Mouse (Mus musculus) heart, postnatal 0 days (tissue): ENCODE measurements around the gene Timp4. TPM values are rescaled to one million over a fixed set of nuclear protein-coding genes. Genes with fewer than 3 reads are reported as not detected.

Source experiments
- ATAC-seq: fragments of 200-750 bp; cut with Nextera tagmentation; 2 replicates; pipeline ENCODE4 v1.8.0; 2017; ENCODE audit warnings: low read depth, moderate number of reproducible peaks, moderate library complexity; ENCODE audit not compliant: insufficient read depth
- DNase-seq: peaks from one replicate; pipeline ENCODE4 v3.0.0-alpha.2; 2016; ENCODE audit warnings: low spot score
- H3K27ac ChIP-seq: fragments of 300-500 bp; sonication (generic); 2 replicates; pipeline ENCODE4 v1.5.1; 2014; ENCODE audit warnings: low read depth, mild to moderate bottlenecking
- H3K27me3 ChIP-seq: fragments of 300-500 bp; sonication (generic); 2 replicates; pipeline ENCODE4 v1.6.1; 2014; ENCODE audit warnings: low read length, mixed read lengths; ENCODE audit not compliant: control insufficient read depth, insufficient read depth
- H3K36me3 ChIP-seq: fragments of 300-500 bp; sonication (generic); replicated peaks from 2 replicates; pipeline ENCODE4 v1.6.1; 2014; ENCODE audit warnings: low read length, mixed read lengths; ENCODE audit not compliant: control insufficient read depth, insufficient read depth
- H3K4me1 ChIP-seq: fragments of 300-500 bp; sonication (generic); 2 replicates; pipeline ENCODE4 v1.6.1; 2014; ENCODE audit warnings: antibody characterized with exemption; ENCODE audit not compliant: control insufficient read depth, insufficient read depth
- H3K4me2 ChIP-seq: fragments of 300-500 bp; sonication (generic); 2 replicates; pipeline ENCODE4 v1.6.1; 2014; ENCODE audit warnings: low read depth, mild to moderate bottlenecking, low read length, moderate library complexity
- H3K4me3 ChIP-seq: fragments of 300-500 bp; sonication (generic); 2 replicates; pipeline ENCODE4 v1.5.1; 2014; ENCODE audit warnings: low read depth, low read length
- H3K9ac ChIP-seq: fragments of 300-500 bp; sonication (generic); replicated peaks from 2 replicates; pipeline ENCODE4 v1.6.1; 2014; ENCODE audit warnings: low read depth, low read length, mixed read lengths
- H3K9me3 ChIP-seq: fragments of 300-500 bp; sonication (generic); replicated peaks from 2 replicates; pipeline ENCODE4 v1.6.1; 2016; ENCODE audit warnings: low read length; ENCODE audit not compliant: control insufficient read depth
- CTCF ChIP-seq: IDR thresholded peaks from 2 replicates; pipeline ENCODE4 v1.5.1; 2016; ENCODE audit warnings: antibody characterized with exemption, control low read depth, low read depth
- EP300 ChIP-seq: IDR thresholded peaks from 2 replicates; pipeline ENCODE4 v1.6.1; 2016; ENCODE audit warnings: antibody characterized with exemption, low read depth
- WGBS: fragments of 180-500 bp; shearing (Covaris S2); extraction: QIAGEN DNeasy Blood & Tissue Kit; methylation state at CpG from one replicate; pipeline ENCODE4 v1.1.7; 2014; 5-methylcytosine and 5-hydroxymethylcytosine counted together
- polyA plus RNA-seq: library from polyadenylated mRNA; unstranded; fragments of >200 nt; fragmentation: Nextera tagmentation; extraction: Ambion mirVana; gene quantifications from 2 replicates; pipeline ENCODE4 v1.2.1, GENCODE M21; 2015
- total RNA-seq: library from RNA; depleted of rRNA; stranded (reverse); fragments of >200 nt; gene quantifications from 2 replicates; pipeline ENCODE4 v1.2.3, GENCODE M21; 2014; ENCODE audit warnings: low replicate concordance

The Timp4 gene
- total and polyA plus RNA-seq, 2 experiments from 2014 or later: 8.8 to 9.7 TPM

DNA sequence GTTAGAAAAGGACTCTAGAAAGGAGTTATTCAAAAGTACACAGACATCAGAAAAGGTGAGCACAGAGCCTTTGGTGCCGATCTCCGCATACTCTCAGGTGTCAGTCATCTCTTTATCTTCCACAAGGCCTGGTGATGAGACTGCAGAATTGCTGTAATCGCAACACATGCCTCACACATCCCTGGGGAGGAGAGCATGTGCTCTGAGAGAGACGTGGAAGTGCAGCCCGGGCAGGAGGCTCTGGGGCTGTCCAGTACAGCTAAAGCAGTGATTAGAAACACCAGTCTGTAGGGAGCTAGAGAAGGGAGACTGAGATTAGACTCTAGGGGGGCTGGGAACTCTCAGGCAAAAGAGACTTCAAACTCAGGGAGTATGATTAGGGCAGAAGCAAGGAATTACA is 38.6 kb upstream of the Timp4 start:
- TF ChIP-seq CTCF (no peak), EP300 (no peak)
- Histone ChIP-seq H3K4me3 (no peak overlapping the region), H3K36me3 (no peaks in the 10 kb centered on the region), H3K9me3 (no peaks in the 10 kb centered on the region), H3K27ac (no peak overlapping the region), H3K27me3 (no peaks in the 10 kb centered on the region), H3K4me1 (peaks cover 10% of the 10 kb centered on the region; the same call in 1 of the 2 replicates), H3K4me2 (no peak overlapping the region), H3K9ac (no peak overlapping the region)
- no peak for ATAC-seq
- no peak for DNase-seq
- 32% methylated on average over 5 of the region's 5 CpGs for WGBS

DNA sequence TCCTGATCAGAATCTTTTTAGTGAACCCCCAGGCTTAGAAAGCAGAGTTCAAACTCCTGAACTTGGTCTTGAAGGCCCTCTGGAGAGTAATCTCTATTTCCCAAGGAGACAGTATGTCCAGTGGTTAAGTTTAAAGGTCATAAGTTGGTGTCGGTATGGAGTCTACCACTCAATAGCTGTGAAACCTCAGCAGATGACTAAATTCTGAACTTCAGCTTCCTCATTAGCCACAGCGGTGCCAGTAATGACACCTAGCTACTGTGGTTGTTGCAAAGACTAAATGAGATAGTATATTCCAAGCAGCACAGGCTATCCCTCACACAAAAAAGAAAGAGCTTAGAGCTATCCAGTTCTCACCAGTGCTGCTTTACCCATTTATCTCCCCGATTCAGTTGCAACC is 36.2 kb upstream of the Timp4 start:
- Histone ChIP-seq H3K27ac (no peak overlapping the region), H3K9me3 (no peaks in the 10 kb centered on the region), H3K4me3 (no peak overlapping the region), H3K36me3 (no peaks in the 10 kb centered on the region), H3K27me3 (no peaks in the 10 kb centered on the region), H3K4me2 (no peak overlapping the region), H3K4me1 (peaks cover 10% of the 10 kb centered on the region; the same call in 1 of the 2 replicates), H3K9ac (no peak overlapping the region)
- 88% methylated on average over 3 of the region's 3 CpGs for WGBS
- ATAC-seq (no peak), DNase-seq (no peak)
- TF ChIP-seq CTCF: no peak
- TF ChIP-seq EP300: no peak

DNA sequence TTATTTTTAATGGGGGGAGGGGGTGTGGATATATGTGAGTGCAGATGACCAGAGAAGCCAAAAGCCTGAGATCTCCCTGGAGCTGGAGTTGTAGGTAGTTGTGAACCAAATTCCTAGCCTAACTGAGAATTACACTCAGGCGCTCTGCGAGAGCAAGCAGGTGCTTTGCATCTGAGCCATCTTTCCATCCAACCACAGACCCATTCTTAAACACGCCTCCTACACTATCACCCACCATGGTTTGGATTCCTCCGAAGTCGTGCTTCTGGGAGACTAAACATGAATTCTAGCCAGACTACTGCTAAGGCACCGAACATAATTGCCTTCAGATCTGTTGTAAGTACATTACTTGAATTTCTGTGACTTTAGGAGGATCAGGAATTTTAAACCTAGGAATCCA is 34.4 kb upstream of the Timp4 start:
- Histone ChIP-seq H3K9ac (no peak overlapping the region), H3K27me3 (no peaks in the 10 kb centered on the region), H3K27ac (no peak overlapping the region), H3K36me3 (no peaks in the 10 kb centered on the region), H3K9me3 (no peaks in the 10 kb centered on the region), H3K4me1 (peaks cover 4% of the 10 kb centered on the region; the same call in 1 of the 2 replicates), H3K4me3 (no peak overlapping the region), H3K4me2 (no peak overlapping the region)
- 63% methylated on average over 6 of the region's 6 CpGs for WGBS
- DNase-seq (no peak), ATAC-seq (no peak)
- TF ChIP-seq EP300: no peak
- no peak for TF ChIP-seq CTCF

DNA sequence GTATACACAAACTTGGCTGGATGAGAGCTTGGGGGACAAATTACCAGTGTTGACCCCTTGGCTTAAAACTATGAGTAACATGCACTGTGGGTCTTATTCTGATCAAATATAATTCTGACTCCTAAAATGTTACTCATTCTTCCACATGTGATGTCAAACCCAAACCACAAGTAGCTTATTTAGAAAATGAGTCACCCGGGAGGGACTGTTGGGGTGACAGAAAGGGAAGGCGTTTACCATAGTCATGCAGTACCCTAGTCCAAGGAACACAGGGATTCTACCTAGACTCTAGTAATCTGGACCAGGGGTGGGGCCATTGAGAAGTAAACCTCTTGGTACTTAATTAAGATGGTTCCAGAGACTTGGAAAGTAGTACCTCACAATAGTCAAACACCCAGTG is 32.1 kb upstream of the Timp4 start:
- no peak for TF ChIP-seq CTCF
- no peak for TF ChIP-seq EP300
- no peaks in the 10 kb centered on the region for H3K36me3 ChIP-seq
- H3K27ac ChIP-seq: no peak overlapping the region
- H3K27me3 ChIP-seq: no peaks in the 10 kb centered on the region
- H3K4me2 ChIP-seq: no peak overlapping the region
- ATAC-seq: no peak
- DNase-seq: no peak
- no peaks in the 10 kb centered on the region for H3K9me3 ChIP-seq
- 67% methylated on average over 2 of the region's 2 CpGs for WGBS
- no peak overlapping the region for H3K4me3 ChIP-seq
- H3K4me1 ChIP-seq: peaks cover 4% of the 10 kb centered on the region; the same call in 1 of the 2 replicates
- H3K9ac ChIP-seq: no peak overlapping the region

DNA sequence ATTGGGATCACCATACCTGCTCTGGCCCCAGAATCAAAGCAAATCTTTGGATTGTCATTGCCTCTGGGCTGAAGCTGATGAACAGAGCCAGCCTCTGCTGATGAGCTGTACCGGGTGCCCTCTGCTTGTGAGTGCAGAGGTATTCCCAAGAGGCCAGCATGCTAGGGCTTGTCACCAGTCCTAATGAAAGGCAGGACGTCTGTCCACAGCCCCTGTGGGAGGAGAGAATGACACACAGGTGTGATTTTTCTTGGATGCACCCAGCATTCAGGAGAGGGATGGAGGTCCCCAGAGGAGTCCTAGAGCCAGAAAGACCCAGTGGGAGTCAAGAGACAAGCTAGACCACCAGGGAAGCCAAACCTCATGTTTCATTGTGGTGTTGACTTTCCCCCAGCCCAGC is 27.6 kb upstream of the Timp4 start:
- Histone ChIP-seq H3K27me3 (no peaks in the 10 kb centered on the region), H3K9me3 (no peaks in the 10 kb centered on the region), H3K36me3 (no peaks in the 10 kb centered on the region), H3K9ac (no peak overlapping the region), H3K4me1 (no peaks in the 10 kb centered on the region), H3K27ac (no peak overlapping the region), H3K4me3 (no peak overlapping the region), H3K4me2 (no peak overlapping the region)
- no peak for ATAC-seq
- no peak for TF ChIP-seq CTCF
- no peak for TF ChIP-seq EP300
- 52% methylated on average over 2 of the region's 2 CpGs for whole genome bisulfite sequencing
- no peak for DNase-seq

DNA sequence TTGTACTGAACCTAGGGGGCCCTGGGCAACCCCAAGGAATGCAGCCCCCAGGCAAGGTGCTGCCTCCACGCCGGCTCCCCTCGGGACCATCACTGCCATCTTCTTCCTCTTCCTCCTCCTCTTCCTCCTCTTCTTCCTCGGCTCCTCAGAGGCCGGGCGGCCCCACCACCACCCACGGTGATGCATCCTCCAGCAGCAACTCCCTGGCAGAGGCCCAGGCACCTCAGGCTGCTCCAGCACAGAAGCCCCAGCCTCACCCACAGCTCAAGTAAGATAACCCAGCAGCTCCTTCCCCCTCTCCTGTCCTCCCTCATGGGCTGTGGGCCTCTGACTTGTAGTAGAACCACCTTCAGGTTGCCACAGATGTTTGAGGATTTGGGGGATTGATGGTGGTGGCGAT is 26.1 kb upstream of the Timp4 start:
- Histone ChIP-seq H3K4me2 (no peak overlapping the region), H3K27ac (no peak overlapping the region), H3K4me3 (no peak overlapping the region), H3K36me3 (no peaks in the 10 kb centered on the region), H3K27me3 (no peaks in the 10 kb centered on the region), H3K9me3 (no peaks in the 10 kb centered on the region), H3K4me1 (no peaks in the 10 kb centered on the region), H3K9ac (no peak overlapping the region)
- TF ChIP-seq CTCF (no peak), EP300 (no peak)
- no peak for ATAC-seq
- DNase-seq: no peak
- WGBS: 68% methylated on average over 8 of the region's 8 CpGs
